Mouse (Mus musculus) mammary gland, adult 2 months (tissue): Measurements from ENCODE around the gene Abcc3. TPM values are rescaled to one million over a fixed set of nuclear protein-coding genes. Genes with fewer than 3 reads are reported as not detected.

Experiments used
- polyA plus RNA-seq: library from polyadenylated mRNA; depleted of rRNA; stranded (reverse); fragments of >200 nt; gene quantifications from 2 replicates; pipeline ENCODE4 v1.2.3, GENCODE M21; 2012; ENCODE audit warnings: low replicate concordance; rRNA removed

Abcc3 gene
- polyA plus RNA-seq: 17.6 and 20.2 TPM in 2 replicates

GRCm38 (mm10) chr11:94392672-94393109 is at the start of gene Abcc3:
Gene Abcc3 (minus strand): TSS chr11:94392997.

GRCm38 (mm10) chr11:94327693-94328643 is 64.8 kb downstream of the Abcc3 start, which contains the start of gene Ankrd40:
Gene Ankrd40 (plus strand): TSS chr11:94328001.

GRCm38 (mm10) chr11:94321931-94322400 is 70.8 kb downstream of the Abcc3 start, which contains the start of gene Luc7l3:
Gene Luc7l3 (minus strand): TSS chr11:94321988.

Other genes starting within 250 kb of the Abcc3 start
- gene Tob1, start 181.5 kb downstream of the Abcc3 start, polyA plus RNA-seq: 55.1 and 101 TPM in 2 replicates
- gene Wfikkn2, start 147.0 kb downstream of the Abcc3 start, polyA plus RNA-seq: 0.61 and 2.1 TPM in 2 replicates
- gene Gm21885, start 111.1 kb downstream of the Abcc3 start, polyA plus RNA-seq: not detected in 2 replicates
- gene Luc7l3, start 71.0 kb downstream of the Abcc3 start, polyA plus RNA-seq: 5.7 and 14.1 TPM in 2 replicates
- gene Ankrd40, start 65.0 kb downstream of the Abcc3 start, polyA plus RNA-seq: 131 and 159 TPM in 2 replicates
- gene Cacna1g, start 81.2 kb upstream of the Abcc3 start, polyA plus RNA-seq: 56.3 and 63.6 TPM in 2 replicates
- 0.07 and 0.36 TPM in 2 replicates for gene Spata20, start 93.2 kb upstream of the Abcc3 start, polyA plus RNA-seq
- 6.2 and 14.0 TPM in 2 replicates for gene Epn3, start 107.0 kb upstream of the Abcc3 start, polyA plus RNA-seq
- 1.2 and 1.5 TPM in 2 replicates for gene Mycbpap, start 128.7 kb upstream of the Abcc3 start, polyA plus RNA-seq
- gene Rsad1, start 156.3 kb upstream of the Abcc3 start, polyA plus RNA-seq: 10.7 TPM in 2 replicates
- 0.10 and 0.14 TPM in 2 replicates for gene Chad, start 172.1 kb upstream of the Abcc3 start, polyA plus RNA-seq
- 52.2 and 58.5 TPM in 2 replicates for gene Acsf2, start 208.9 kb upstream of the Abcc3 start, polyA plus RNA-seq
- gene Lrrc59, start 236.8 kb upstream of the Abcc3 start, polyA plus RNA-seq: 57.2 and 67.5 TPM in 2 replicates